Mouse (Mus musculus) gonadal fat pad, adult 2 months (tissue): Measurements from ENCODE around the gene Map3k13. TPM values are rescaled to one million over a fixed set of nuclear protein-coding genes. Genes with fewer than 3 reads are reported as not detected.
A peak's percentile ranks its signal among the peaks of the same experiment; 100 is the strongest.
"Not testable (repeated sequence)": the region's sequence is repeated elsewhere in the genome, so short reads cannot be mapped to it uniquely, and the experiment has no call there.

Experiments used
- DNase-seq: peaks from one replicate; pipeline ENCODE4 v3.0.0-alpha.2; 2012; ENCODE audit warnings: low read depth
- polyA plus RNA-seq: library from polyadenylated mRNA; depleted of rRNA; stranded (reverse); fragments of >200 nt; gene quantifications from 2 replicates; pipeline ENCODE4 v1.2.3, GENCODE M21; 2012; rRNA removed

Gene Map3k13
- polyA plus RNA-seq, result 0.88 and 1.1 TPM in 2 replicates

DNA sequence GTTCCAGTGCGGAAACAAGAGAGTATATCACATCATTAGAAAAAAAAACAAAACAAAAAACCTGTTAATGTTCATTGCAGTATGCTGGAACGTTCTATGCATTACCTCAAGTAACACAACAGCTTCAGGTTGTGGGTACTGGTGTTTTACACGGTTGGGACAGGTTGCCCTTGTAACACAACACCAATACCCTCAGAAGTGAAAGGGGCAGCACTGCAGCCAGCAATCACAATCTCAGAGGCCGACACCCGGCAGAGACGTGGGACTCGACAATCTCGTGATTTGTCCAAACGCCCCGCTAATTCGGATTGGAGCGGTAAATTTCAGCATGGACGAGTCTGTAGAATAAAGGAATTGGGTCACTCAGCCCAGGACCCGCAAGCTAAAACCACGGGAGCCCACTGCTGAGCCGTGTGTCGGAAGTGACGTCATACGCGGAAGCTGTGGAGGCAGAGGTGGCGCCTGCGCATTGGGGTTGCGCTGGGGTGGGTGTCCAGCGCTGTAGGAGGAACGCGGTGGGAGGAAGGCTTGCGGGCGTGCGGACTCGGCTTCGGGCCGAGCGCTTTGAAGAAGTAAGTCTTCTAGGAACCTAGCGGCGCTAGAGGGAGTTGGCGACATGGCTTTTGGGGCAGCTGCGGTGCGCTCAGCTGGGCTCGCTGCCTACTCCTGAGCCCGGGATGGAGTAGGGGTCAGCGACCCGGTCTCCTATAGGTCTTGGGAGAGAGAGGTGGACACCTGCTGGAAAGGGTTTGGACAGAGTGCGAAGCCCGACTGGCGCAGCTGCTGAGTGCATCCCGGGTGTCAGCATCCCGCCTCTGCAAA, at the start of gene Map3k13:
Map3k13 (plus strand) TSS at position 472 of the 822 bp plus-strand sequence.
- DNase-seq, result no peak

DNA sequence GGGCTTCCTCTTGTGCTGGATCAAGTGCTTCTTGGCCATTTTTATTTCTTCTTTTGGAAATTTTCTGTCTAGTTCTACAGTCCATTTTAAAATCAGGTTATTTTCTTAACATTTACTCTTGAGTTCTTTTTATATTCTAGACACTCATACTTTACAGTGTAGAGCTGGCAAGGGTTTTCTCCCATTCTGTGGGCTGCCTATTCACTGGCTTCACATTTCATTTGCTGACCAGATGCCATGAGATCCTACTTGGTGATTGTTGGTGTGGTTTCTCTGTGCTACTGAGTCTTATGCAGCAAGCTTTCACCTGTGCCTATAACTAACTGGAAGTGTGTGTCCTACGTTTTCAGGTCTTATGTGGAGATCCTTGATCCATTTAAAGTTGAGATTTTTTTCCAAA, 35.7 kb upstream of the Map3k13 start:
- no peak for DNase-seq

DNA sequence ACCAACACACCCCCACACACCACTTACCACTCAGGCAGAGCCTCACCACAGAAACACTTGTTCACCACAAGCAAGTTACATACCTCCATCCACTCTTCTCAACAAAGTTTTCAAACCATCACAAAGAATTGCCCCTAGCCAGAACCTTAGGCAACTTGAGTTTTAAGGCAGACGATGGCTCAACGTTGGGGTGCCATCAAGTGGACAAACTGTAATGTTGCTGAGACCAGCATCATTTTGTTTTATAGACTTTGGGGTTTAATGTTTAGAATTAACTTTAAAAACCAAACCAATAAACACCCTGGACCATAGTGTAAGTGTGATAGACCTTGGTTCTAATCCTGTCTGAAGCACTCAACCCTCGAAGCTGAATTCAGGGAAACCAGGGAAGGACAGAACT, 25.9 kb upstream of the Map3k13 start:
- no peak for DNase-seq

DNA sequence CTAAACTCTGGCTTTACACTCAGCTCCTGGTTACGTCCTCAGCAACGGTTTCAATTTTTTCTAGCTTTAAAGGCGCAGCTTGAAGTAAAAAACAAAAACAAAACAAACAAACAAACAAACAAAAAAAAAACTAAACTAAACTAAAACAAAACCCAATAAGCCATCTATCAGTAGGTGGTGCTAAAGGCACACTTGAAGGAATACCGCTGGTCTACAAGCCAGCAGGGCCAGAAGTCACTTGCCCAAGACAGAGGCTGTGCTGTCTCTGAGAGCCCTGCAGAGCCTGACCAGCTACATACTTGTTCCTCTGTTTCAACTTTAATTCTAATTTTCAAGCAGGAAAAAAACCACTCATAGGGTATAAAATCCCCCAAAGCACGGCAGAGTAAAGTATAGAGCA, 24.5 kb upstream of the Map3k13 start:
- no peak for DNase-seq

DNA sequence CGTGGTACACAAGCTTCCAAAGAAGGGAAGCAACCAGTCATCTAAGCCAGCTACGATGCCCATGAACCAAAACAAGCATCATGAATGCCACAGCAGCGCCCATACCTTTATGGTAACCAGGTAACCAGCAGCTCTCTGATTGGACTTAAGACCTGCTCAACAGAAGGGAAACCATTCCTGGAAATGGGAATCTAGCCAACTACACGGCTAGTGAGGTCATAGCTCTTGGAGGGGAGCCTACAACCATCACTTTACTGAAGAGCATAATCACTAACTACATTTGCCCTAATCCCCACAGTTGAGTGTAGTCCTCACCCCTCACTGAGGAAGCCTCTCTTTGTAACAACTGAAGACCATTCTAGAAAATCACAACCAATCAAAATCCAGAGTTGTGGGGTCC, 19.4 kb upstream of the Map3k13 start:
- DNase-seq, result no peak

DNA sequence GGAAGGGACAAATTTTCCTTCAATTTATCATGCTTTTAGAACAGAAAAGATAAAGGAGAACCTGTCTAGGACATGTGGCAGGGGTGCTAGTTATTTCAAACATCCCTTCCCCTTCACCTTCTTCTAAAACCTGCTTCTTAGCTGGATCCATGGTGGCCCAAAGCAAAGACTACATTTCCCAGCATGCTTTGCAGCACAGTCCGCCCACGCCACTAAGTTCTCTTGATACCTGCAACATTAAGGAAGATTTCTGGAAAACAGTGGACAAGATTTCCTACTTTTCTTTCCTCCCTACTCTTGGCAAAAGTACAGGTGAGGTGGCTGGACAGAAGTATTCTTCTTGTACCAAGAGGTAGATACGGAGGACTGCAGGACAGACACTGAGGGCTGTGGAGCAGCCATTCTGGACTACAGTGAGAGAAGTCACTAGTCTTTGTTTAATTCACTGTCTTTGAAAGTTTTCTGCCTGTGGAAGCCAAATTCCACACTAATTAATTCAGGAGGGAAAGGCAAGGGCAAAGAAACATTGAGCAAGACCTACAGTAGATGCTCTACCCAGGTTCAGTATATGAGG, 15.8 kb upstream of the Map3k13 start:
- DNase-seq, result no peak

DNA sequence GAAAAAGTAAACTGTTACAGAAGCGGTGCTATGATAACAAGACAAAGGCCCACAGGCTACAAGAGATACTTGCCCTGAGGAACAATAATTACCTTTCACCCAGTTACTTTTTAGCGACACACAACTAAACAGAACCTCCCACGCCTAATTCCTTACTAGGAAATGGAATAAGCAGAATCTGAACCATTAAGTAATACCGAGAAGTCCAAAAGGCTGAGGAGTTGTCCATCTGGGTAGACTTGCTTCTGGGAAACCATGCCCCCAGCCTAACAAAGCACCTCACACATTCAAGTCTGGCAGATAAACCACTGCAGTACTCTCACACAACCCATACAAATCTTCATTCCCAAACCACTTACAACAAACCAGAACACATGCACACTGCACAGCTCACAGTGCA, 15.0 kb upstream of the Map3k13 start:
- peak; percentile 70 for DNase-seq

DNA sequence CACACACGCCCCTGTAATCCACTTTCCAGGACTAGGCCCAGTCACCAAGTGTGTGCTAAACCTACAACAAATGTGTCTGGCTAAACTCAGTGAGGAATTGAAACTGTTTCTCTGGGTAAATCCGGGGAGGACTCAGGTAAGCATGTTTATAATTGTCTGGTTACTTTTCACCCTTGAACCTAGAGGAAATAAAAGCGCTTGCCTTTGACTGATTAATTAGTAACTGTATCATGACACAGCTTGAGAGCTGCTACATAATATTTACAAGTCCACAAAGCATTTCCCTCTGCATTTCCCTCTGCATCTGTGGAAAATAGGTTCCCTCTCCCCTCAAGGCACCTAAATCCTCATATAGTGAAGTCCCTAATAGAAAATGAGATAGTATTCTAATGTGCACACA, 12.9 kb upstream of the Map3k13 start:
- DNase-seq, result no peak

DNA sequence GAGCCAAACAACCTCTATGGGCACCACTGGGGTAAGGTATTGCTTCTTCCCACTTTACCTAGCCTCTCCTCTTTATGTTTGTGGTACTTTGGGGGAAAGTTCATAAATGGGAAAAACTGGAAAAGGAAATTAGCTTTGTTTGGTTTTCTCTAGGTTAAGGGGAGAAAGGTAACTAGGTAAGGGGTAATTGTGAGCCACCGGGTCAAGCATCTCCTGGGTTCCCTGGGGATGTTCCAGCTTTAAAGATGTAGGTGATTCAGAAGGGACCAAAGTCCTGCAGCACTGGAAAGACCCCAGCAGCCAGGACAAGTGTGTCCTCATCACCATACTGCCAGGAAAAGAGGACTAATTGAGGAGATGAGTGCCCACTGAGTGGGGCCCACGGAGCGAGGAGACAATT, 12.3 kb upstream of the Map3k13 start:
- DNase-seq, result no peak

DNA sequence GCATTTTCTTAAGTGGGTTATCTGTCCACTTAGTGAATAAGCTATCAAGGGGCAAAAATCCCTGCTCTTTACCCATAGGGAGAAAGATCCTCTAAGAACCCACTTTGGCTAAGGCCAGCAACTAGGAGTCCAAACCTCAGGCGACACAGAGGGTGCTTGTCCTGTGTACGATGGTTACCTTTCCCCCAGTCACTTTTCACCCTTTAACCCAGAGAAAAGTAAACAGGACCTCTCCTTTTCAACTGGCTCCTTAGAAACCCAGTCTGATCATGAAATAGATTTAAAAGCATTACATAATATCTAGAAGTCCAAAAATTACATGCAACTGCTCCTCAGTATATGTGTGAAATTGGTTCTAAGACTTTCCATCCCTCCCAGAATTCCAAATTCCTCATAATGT, 11.3 kb upstream of the Map3k13 start:
- DNase-seq, result no peak

DNA sequence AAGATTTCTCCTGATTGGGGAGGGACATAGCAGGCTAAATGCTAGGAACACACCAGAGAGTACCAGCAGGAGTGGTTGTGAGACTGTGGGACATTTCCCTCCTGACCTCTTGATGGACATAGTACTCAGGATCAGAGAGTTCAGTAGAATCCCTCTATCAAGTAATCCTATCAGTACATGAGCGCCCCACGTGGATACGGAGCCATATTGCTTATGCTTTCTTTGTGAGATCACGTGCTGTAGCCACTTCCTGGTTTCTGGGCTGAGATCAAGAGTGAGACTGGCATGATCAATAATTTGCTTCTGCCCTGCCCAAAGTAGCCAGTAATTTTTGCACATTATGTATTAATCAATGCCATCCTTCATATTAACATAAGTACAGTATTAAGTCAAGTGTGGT, 9.1 kb upstream of the Map3k13 start:
- no peak for DNase-seq

DNA sequence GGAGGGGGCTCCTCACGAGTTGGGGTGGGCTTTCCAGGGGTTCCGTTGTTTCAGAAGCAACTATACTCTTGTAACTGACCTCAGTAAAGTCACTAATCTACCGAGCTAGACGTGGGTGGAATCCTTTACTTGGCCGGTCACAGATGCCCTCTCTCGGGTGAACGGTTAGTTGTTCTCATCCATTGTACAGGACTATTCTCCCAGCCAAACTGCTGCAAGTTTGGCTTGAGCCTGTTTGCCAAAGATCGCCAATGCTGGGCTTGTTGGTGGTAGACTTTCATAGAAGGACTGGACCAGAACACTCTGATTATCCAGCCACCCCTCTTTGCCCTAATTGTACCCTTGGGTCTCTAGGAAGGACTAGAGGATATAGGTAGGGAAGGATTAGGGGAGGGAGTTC, 7.8 kb upstream of the Map3k13 start:
- no peak for DNase-seq

DNA sequence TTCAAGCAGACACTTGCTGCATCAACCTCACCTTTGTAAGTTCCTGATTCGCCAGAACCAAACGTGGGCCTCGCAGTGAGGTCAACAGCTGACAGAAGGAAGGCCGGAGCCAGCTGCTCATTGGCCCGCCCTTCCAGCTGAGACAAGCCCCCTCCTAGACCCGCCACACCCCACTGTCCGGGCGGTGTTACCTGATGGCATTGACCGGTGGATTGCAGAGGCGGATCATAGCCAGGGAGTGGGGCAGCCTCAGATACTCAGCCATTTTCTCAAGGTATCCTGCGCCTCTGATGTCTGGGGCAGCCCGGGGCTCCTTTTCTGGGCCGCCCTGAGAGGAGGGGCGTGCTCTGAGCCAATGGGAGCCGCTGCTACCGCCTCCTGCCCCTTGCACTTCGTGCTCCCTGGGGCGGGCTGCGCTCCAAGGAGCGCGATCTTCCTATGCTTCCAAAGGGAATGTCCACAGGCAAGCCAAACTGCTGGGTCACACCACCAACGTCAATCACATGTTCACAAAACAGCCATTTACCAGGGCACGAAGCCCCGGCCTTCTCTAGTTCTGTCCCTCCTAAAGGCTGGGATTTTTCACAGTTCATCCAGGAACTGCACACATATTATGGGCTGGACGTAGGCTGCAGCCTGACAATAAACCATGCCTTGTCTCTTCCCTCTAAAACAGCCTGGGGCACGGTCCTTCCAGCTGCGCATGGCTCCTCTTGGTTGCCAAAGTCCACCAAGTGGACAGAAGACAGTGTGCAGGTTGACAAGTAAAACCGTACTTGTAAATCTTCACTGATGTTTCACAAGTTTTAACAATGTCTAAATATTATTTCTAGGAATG, 6.4 kb upstream of the Map3k13 start, which contains the start of gene Ehhadh:
Ehhadh (minus strand) TSS at position 292 of the 838 bp plus-strand sequence.
- no peak for DNase-seq

DNA sequence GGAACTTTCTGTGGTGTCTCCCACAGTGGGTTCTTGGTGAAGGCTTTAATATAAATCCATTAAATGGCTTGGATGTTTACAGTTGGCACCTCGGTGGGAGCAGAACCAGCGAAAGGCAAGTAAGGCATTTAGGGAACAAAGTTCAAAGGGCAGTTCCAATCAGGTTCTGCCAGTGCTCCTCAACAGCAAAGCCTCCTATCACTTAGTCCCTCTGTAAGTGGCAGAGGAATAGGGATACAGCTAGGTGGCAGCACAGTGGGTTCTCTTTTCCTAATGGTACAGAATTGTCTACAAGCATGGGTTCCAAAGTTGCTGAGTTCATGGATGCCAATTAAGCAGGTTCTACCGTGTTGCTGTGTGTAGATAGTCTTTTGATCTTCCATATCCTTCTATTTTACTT, 5.6 kb upstream of the Map3k13 start:
- DNase-seq, result no peak

DNA sequence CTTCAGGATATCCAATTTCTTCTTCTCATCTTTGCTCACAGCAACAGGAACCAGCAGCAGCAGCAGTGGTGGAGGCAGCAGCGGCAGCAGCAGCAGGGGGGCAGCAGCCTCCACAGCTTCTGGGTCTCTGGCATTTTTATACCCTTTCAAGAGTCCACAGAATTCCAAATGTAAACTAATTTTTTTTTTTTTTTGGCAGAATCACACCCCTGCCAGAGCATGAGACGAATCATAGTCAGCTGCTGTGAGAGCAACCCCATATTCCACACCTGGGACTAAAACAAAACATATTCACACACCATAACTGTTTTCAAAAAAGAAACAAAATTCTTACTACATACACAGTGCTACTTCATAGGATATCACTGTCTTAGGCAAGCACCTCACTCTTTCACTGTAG, 5.0 kb upstream of the Map3k13 start:
- DNase-seq, result no peak

DNA sequence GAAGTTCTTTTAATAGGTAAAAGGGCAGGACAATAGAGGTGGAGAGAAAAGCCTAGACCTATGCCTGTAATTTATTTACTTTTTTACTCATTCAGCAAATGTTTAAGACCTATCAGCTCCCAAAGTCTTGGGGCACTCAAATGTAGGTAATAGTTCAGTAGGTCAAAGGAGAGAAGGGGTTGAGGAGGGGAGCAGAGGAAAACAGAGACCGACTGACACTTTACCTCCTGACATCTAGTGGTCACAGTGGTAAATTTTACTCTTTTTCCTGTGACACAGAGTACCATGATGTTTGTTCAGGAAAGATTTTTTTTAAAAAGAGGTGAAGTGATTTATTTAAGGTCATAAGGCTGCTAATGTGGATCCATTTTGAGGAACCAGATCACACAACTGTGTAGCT, 3.7 kb upstream of the Map3k13 start:
- no peak for DNase-seq

DNA sequence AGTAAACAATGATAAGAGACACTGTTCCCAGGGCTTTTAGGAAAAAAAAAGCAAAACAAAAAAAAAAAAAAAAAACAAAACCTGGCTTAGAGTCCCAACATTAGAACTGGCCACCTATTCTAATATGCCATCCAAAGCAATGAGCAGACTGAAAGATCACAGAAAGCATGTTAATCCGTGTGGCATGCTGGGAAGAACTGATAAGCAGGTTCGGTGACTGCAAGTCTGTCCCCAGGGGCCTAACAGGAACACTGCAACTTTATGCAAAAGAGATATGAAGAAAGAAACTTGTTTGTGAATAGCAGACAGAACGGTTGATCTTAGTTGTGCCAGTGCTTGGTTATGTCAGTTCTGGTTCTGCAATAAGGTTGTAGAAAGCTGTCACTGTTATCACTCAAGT, 2.4 kb upstream of the Map3k13 start:
- no peak for DNase-seq

DNA sequence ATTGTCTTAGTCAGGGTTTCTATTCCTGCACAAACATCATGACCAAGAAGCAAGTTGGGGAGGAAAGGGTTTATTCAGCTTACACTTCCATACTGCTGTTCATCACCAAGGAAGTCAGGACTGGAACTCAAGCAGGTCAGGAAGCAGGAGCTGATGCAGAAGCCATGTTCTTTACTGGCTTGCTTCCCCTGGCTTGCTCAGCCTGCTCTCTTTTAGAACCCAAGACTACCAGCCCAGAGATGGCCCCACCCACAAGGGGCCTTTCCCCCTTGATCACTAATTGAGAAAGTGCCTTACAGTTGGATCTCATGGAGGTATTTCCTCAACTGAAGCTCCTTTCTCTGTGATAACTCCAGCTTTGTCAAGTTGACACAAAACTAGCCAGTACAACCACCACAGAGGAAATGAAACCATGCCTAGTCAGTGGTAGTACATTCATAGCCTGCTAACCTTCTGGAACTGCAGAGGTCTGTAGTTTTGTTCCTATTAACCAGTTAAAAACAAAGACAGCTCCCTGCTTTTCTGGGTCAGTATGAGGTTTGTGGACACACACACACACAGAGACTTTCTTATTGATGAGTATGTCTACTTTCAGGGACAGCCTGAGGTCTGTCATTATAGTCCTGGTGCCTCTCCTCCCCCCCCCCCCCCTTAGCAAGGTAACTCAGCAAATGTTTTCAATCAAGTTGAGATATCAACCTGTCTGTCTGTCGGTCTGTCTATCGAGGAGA, 901 bp upstream of the Map3k13 start:
- DNase-seq, result not testable (repeated sequence)

DNA sequence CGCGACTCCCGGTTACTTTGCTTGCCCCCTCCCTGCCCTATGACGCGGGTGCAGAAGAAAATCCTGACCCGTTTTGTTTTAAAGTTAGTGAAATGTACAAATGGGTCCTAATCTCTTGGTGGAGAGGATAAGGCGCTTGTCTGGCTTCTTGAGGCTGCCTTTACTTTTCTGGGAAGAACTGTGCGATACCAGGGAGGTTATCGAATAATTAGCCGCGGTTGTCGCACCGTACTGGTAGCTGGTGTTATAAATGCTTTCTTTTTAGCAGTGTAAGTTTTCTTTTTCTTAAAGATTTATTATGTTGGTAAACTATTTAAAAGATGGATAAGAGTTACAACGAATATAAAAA, 525 bp downstream of the Map3k13 start:
- no peak for DNase-seq

DNA sequence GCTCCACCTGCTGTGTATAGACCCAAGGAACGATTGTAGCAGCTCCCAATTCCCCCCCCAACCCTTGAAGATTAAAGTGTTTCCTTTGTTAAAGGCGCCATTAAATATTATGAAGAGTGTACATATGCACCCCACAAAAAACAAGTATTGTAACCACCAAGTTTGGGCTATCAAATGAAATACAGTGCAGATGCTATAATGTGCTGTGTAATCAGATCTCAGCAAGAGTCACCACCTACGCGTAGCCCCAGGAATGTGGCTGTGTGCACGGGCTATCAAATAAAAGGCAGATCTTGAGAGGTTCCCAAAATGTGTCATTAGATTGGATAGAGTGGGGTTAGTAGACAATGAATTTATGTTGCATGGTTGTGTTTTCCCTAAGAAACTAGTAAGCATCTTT, 925 bp downstream of the Map3k13 start:
- DNase-seq, result no peak

DNA sequence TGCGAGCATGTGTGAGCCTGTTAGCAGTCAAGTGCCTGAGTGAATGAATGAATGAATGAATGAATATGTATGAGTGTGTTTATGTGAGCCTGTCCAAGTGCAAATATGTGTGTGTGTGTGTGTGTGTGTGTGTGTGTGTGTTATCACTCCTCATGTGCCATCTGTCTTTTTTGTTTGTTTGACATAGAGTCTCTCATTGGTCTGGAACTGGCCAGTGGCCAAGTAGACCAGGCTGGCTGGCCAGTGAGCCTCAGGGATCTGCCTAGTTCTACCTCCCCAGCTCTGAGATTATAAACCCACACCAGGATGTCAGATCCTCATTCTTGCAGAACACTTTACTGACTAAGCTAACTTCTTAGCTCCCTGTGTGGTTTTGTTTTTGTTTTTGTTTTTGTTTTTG, 10.1 kb downstream of the Map3k13 start:
- DNase-seq, result no peak

DNA sequence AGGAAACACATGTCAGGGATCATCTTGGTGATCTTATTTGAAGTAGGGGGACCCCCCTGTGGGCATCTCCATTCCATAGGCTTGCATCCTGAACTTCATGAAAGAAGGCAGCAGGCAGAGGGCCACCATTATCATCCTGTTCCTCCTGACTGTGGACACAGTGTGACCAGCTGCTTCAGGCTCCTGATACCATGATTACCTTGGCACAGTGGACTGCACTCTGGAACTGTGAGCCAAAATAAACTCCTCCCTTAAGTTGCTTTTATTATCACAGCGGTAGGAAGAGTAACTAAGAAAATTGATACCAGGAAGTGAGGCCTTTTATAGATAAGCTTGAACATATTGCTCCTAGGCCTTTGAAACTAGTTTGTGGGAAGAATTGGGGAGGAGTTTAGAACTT, 12.7 kb downstream of the Map3k13 start:
- DNase-seq, result no peak
